Mouse (Mus musculus) cerebellum, adult 2 months (tissue): ENCODE data around the gene Acbd4. TPM values are rescaled to one million over a fixed set of nuclear protein-coding genes. Genes with fewer than 3 reads are reported as not detected.

Source experiments
- DNase-seq, 2 experiments: peaks; one replicate each; pipeline ENCODE4 v3.0.0; 2021
- H3K27ac ChIP-seq: fragments of 200-500 bp; 2 replicates; pipeline ENCODE4 v1.5.1; 2012; ENCODE audit warnings: low read length, control low read depth, inconsistent platforms; ENCODE audit not compliant: insufficient read depth
- H3K27me3 ChIP-seq: fragments of 200-500 bp; 2 replicates; pipeline ENCODE4 v1.6.1; 2012; ENCODE audit warnings: inconsistent platforms, mild to moderate bottlenecking, low read length, moderate library complexity; ENCODE audit not compliant: control insufficient read depth, insufficient read depth
- H3K4me1 ChIP-seq: fragments of 200-500 bp; 2 replicates; pipeline ENCODE4 v1.6.1; 2011; ENCODE audit warnings: low read length; ENCODE audit not compliant: control insufficient read depth, insufficient read depth
- H3K4me3 ChIP-seq: fragments of 200-500 bp; replicated peaks from 2 replicates; pipeline ENCODE3; 2011; ENCODE audit warnings: mild to moderate bottlenecking, low read depth, low read length, control low read depth; ENCODE audit not compliant: insufficient read depth
- CTCF ChIP-seq: fragments of 200-500 bp; IDR thresholded peaks from 2 replicates; pipeline ENCODE4 v1.5.1; 2011; ENCODE audit warnings: low read depth, mild to moderate bottlenecking, control low read depth, low read length, moderate library complexity, borderline replicate concordance; ENCODE audit not compliant: insufficient read depth
- POLR2A ChIP-seq: fragments of 200-500 bp; IDR thresholded peaks from 2 replicates; pipeline ENCODE4 v1.6.1; 2011; ENCODE audit warnings: low read length, control low read depth, borderline replicate concordance; ENCODE audit not compliant: insufficient read depth
- WGBS: fragments of 180-500 bp; shearing (Covaris S2); methylation state at CpG from one replicate; pipeline ENCODE4 v1.1.7; 2018; 5-methylcytosine and 5-hydroxymethylcytosine counted together
- polyA plus RNA-seq: library from polyadenylated mRNA; depleted of rRNA; stranded (reverse); fragments of >200 nt; gene quantifications from 2 replicates; pipeline ENCODE4 v1.2.3, GENCODE M21; 2012

Acbd4 gene
- polyA plus RNA-seq, 1 experiment, result 61.5 TPM

DNA sequence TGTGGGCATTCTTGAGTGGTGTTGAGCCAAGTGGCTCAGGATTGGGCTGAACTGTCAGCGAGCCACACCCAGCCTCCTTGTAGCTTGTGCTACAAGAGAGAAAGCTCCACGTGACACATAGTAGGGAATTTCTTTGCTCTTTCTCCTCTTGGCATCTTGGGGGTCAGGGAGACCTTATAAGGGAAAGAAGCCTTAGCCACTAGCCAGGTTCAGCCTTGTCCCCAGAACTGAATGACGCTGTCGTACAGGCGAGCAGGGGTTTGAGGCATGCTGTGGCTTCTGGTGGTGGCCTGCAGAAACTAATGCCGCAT, 34.5 kb upstream of the Acbd4 start:
- H3K27me3 ChIP-seq, result no peaks in the 10 kb centered on the region
- peaks cover 7% of the 10 kb centered on the region for H3K4me1 ChIP-seq

DNA sequence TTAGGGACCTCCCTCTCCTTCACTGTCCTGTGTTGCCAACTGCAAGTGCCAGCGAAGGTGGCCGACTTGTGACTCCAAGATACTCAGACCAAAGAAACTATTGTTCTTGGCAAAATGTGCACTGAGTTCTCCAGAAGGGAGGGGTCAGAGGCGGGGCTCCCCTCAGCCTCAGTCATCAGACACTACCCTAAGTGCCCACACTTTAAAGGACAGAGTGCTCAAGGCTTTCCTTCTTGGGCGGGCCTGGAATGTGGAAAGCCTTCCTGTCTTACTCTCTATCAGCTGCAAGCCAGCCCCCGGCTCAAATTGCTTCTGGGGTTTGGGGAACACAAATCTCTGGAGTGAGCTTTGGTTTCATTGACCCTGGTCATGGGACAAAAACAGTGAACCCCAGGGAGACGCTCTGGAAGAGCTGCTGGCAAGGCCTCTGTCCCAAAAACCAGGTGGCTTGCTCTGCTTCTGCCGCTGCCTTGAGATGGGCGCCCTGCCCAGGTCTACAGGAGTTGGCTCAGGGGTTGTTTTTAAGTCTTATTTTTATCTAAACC, 34.0 kb upstream of the Acbd4 start:
- peaks cover 7% of the 10 kb centered on the region for H3K4me1 ChIP-seq
- no peaks in the 10 kb centered on the region for H3K27me3 ChIP-seq
- no peak overlapping the region; the same call in 1 of the 2 replicates for H3K27ac ChIP-seq
- WGBS, result 43% methylated on average over 8 of the region's 8 CpGs
- TF ChIP-seq CTCF, result no peak
- no peak for TF ChIP-seq POLR2A
- H3K4me3 ChIP-seq, result no peak overlapping the region
- DNase-seq, result peak; percentile 39 to 45

More for the DNA sequence above, 34.5 kb upstream of the Acbd4 start:
- no peak for DNase-seq
- TF ChIP-seq POLR2A, result no peak
- TF ChIP-seq CTCF, result no peak
- no peak overlapping the region for H3K4me3 ChIP-seq
- WGBS, result 93% methylated on average over 6 of the region's 6 CpGs
- H3K27ac ChIP-seq, result no peak overlapping the region

DNA sequence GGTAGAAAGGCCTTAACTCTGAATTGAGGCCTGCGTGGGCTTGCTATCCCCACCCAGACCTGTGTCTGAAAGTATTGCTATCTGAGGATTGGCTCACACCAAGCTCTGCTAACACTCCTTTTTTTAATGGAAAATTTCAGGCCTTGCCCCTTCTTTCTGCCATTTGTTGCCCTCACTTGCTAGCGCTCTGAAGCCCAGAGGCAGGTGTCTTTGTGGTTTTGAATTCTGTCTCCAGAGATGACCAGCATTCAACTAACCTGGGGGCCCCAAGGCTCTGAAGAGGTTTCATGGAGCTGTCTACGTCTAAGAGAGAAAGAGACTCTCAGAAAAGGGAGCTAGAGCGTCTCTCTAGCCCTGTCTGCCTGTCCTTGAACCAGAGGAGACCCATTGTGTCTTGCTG, 33.2 kb upstream of the Acbd4 start:
- no peaks in the 10 kb centered on the region for H3K27me3 ChIP-seq
- H3K4me1 ChIP-seq, result peaks cover 7% of the 10 kb centered on the region
- TF ChIP-seq CTCF (no peak), POLR2A (no peak)
- H3K27ac ChIP-seq, result no peak overlapping the region
- WGBS, result 93% methylated on average over 4 of the region's 4 CpGs
- DNase-seq, result no peak
- no peak overlapping the region for H3K4me3 ChIP-seq

DNA sequence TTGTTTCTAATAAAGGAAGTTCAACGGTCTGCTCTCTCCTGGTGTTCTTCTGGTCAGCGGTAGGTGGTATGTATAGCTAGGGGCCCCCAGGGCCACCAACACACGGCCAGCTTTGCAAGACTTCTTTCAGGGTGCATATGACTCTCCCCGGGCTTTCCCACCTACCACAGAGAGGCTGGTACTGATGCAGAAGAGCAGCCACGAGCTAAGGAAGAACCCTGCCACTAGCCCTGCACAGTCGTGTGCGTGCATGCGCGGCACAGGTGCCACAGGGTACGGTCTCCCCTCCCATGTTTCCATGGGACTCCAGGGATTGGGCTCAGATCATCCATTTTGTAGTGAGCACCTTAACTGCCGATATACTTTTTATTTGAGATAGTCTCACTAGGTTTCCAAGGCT, 32.6 kb upstream of the Acbd4 start:
- H3K4me1 ChIP-seq, result peaks cover 7% of the 10 kb centered on the region
- WGBS, result 88% methylated on average over 11 of the region's 11 CpGs
- no peak for DNase-seq

DNA sequence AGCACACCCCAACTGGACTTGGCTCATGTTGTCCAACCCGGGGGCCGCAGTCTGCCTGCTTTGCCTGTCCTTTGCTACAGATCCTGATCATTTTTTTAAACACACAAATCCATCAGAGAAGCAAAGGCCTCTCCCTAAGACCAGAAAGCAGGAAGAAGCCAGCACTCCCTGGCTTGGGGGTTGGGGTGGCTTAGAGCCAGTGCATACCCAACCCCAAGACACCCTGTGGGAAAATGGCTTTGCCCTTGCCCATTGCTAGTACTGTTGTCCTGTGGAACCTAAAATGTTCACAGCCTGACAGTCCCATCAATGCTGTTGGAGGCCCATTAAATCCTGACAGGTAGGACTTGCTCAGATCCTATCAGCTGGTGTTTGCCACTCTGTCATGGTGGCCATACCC, 31.8 kb upstream of the Acbd4 start:
- no peak overlapping the region for H3K27ac ChIP-seq
- H3K4me1 ChIP-seq, result peaks cover 10% of the 10 kb centered on the region
- TF ChIP-seq CTCF (no peak), POLR2A (no peak)
- H3K27me3 ChIP-seq, result no peaks in the 10 kb centered on the region
- no peak overlapping the region for H3K4me3 ChIP-seq
- DNase-seq, result no peak
- WGBS, result 97% methylated on average over 2 of the region's 2 CpGs

More for the DNA sequence above, 32.6 kb upstream of the Acbd4 start:
- no peak overlapping the region for H3K4me3 ChIP-seq
- H3K27me3 ChIP-seq, result no peaks in the 10 kb centered on the region
- H3K27ac ChIP-seq, result no peak overlapping the region
- no peak for TF ChIP-seq POLR2A
- TF ChIP-seq CTCF, result no peak

DNA sequence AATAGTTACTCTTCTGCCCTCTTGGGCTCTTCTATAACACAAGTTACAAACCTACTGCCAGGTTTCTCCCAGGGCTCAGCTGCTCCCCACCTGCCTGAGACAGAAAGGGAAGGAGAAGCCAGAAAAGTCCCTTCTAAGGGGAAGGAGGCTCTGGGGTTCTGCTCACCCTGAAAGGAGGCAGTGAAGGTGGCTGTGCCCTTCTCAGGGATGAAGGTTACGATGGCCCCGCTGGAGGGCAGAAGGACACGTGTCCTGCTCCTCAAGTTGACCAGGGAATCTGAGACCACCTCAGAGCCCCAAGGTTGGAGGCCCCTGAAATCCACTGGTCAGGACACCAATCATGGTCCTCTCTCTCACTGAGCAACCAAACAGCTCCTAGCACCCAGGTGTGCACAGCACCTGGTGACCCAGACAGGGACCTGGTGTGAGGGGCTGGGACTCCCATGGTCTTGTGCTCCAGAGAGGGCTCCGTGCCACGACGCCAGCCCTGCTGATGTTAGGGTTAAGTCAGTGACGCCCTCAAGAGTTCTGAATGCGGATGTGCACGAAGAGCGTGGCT, 31.1 kb upstream of the Acbd4 start:
- no peak overlapping the region for H3K4me3 ChIP-seq
- no peaks in the 10 kb centered on the region for H3K27me3 ChIP-seq
- 95% methylated on average over 10 of the region's 10 CpGs for WGBS
- TF ChIP-seq CTCF, result no peak
- TF ChIP-seq POLR2A, result no peak
- no peak overlapping the region for H3K27ac ChIP-seq
- peaks cover 12% of the 10 kb centered on the region for H3K4me1 ChIP-seq
- DNase-seq, result no peak

DNA sequence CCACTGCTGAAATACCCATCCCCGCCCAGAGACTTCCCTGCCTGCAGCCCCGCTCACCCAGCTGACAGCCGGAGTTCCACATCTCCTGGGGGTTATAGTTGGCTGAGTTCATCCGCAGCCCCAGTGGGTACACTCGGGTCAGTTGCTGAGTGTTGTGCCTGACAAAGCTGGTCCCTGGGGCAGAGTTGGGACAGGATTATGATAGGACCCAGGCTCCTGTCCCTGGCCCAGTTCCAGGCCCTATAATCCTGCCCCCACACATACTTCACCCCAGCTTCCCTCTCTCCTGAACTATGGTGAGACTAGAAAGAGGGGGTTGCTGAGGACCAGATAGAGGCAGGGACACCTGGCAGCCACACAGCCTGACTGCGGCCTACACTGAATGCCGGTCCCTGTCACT, 27.8 kb upstream of the Acbd4 start:
- WGBS, result 77% methylated on average over 7 of the region's 7 CpGs
- peaks cover 10% of the 10 kb centered on the region for H3K4me1 ChIP-seq
- no peak for TF ChIP-seq POLR2A
- no peak for TF ChIP-seq CTCF
- no peak overlapping the region for H3K27ac ChIP-seq
- DNase-seq, result no peak
- H3K4me3 ChIP-seq, result no peak overlapping the region
- no peaks in the 10 kb centered on the region for H3K27me3 ChIP-seq

DNA sequence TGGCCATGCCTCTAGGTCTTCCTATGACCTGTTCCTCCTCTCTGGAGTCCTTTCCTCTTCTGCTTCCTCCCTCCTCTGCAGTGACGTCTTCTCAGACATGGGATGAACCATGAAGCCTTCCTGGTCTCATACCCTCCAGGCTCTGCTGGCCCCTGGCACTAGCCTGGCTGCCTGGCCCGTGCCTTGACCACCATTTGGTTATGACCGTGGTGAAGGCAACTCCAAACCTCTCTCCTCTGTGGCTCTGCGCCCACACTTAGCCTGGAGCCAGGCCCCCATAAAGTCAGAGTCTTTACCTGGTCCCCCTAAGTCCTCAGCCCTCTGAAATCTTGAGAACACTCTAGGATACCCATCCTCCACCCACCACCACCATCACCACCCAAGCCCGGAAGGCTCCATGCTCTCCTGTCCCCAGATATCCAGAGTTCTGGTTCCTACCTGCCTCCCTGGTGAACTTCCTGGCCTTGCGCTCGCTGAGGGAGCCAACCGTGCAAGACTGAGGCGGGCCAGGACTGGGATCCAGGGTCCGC, 27.3 kb upstream of the Acbd4 start:
- no peak for DNase-seq
- Histone ChIP-seq H3K4me1 (peaks cover 10% of the 10 kb centered on the region), H3K27me3 (no peaks in the 10 kb centered on the region), H3K4me3 (no peak overlapping the region), H3K27ac (no peak overlapping the region)
- TF ChIP-seq CTCF (no peak), POLR2A (no peak)
- WGBS, result 74% methylated on average over 10 of the region's 10 CpGs
